Mouse (Mus musculus): ENCODE data around the gene Lsg1. TPM values are rescaled to one million over a fixed set of nuclear protein-coding genes. Genes with fewer than 3 reads are reported as not detected.

Lsg1 gene
- polyA plus RNA-seq, 1 experiment from 2014 or later = 54.5 TPM

DNA sequence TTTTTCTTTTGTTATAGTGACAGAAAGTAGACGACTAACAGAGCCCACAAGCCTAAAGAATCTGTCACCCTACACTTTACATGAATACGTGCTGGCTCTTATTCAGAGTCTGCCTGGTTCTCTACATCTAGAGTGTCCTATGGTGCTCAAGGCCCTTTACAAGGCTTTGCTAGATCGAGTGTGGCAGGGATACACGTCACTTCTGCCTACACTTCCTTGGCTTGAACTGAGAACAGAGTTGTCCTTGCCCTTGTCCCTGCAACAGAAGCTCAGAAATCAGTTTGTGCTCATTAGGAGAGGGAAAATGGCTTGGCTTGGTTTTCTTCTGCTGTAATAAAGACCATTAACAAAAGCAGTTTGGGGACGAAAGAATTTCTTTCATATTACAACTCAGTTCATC is 23.9 kb upstream of the Lsg1 start:
- Histone ChIP-seq H3K9me3 (no peaks in the 10 kb centered on the region), H3K4me2 (no peak overlapping the region), H3K36me3 (no peaks in the 10 kb centered on the region), H3K27ac (replicated peaks) (no peak overlapping the region), H3K27me3 (peaks cover 5% of the 10 kb centered on the region; the same call in 1 of the 2 replicates), H3K9ac (no peak overlapping the region), H3K4me3 (no peak overlapping the region), H3K4me1 (replicated peaks) (peaks cover 15% of the 10 kb centered on the region; the same call in 1 of the 2 replicates)
- no peak for ATAC-seq (ENCODE audit: low read depth)
- 84% methylated on average over 5 of the region's 5 CpGs for WGBS

DNA sequence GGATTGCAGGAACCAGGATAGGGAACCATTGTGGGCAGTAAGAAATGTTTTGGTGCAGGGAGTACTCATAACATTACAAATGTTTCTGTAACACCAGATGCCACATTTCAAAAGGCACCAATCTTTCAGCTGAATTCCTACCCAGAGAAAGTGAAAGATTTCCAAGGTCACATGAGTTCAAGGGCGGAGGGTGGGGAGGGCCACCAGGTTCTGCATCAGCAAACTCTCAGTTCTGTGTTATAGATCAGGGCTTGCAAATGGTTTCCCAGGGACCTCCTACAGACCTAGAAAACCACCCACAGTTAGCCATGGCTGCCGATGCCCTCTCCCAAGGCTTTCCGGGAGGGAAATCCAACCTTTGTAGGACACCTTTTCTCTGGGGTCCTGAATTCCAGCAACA is 20.5 kb upstream of the Lsg1 start:
- H3K4me2 ChIP-seq = no peak overlapping the region
- H3K4me3 ChIP-seq = no peak overlapping the region
- H3K27me3 ChIP-seq = peaks cover 5% of the 10 kb centered on the region; the same call in 1 of the 2 replicates
- peaks cover 25% of the 10 kb centered on the region for H3K4me1 ChIP-seq (replicated peaks)
- WGBS = 91% methylated on average over 3 of the region's 3 CpGs
- no peaks in the 10 kb centered on the region for H3K36me3 ChIP-seq
- H3K9ac ChIP-seq = no peak overlapping the region
- no peak overlapping the region for H3K27ac ChIP-seq (replicated peaks)
- no peak for ATAC-seq (ENCODE audit: low read depth)
- no peaks in the 10 kb centered on the region for H3K9me3 ChIP-seq

DNA sequence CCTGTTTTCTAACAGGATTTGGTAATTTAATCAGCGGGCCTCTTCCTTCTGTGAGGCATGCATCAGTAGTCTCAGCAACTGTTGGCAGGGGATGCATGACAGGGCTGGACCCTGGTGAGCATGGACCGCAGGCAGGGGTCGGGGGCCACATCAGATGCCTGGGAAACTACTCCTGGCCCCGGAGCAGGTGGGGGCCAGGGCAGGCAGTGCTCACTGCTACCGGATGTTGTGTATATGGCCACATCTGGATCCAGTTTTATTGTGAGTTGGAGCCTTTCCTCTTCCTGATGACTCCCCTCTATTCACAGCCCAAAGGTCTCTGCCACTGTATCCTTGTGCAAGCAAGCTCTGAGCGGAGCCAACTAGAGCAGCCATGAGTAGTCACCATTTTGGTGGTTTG is 18.1 kb upstream of the Lsg1 start:
- Histone ChIP-seq H3K27me3 (peaks cover 20% of the 10 kb centered on the region), H3K4me3 (no peak overlapping the region), H3K9me3 (no peaks in the 10 kb centered on the region), H3K9ac (no peak overlapping the region), H3K4me1 (replicated peaks) (peaks cover 48% of the 10 kb centered on the region), H3K27ac (replicated peaks) (no peak overlapping the region), H3K36me3 (no peaks in the 10 kb centered on the region), H3K4me2 (no peak overlapping the region)
- 69% methylated on average over 6 of the region's 6 CpGs for WGBS
- no peak for ATAC-seq (ENCODE audit: low read depth)

DNA sequence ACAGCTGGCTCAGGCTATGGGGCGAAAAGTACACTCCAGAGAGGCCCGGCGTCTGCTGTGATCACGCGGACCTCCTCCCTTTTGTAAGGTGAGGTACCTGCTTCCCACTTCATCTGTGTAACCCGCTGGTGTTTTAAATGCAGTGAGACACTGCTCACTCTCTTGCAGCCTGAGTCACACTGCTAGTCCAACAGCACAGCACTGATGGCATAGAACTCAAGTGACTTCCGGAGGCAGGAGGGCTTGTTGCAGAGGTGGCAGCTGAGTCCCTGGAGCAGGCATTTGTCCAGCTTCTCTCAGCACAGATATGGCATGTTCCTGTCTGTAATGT is 17.4 kb upstream of the Lsg1 start:
- ATAC-seq (ENCODE audit: low read depth) = no peak

DNA sequence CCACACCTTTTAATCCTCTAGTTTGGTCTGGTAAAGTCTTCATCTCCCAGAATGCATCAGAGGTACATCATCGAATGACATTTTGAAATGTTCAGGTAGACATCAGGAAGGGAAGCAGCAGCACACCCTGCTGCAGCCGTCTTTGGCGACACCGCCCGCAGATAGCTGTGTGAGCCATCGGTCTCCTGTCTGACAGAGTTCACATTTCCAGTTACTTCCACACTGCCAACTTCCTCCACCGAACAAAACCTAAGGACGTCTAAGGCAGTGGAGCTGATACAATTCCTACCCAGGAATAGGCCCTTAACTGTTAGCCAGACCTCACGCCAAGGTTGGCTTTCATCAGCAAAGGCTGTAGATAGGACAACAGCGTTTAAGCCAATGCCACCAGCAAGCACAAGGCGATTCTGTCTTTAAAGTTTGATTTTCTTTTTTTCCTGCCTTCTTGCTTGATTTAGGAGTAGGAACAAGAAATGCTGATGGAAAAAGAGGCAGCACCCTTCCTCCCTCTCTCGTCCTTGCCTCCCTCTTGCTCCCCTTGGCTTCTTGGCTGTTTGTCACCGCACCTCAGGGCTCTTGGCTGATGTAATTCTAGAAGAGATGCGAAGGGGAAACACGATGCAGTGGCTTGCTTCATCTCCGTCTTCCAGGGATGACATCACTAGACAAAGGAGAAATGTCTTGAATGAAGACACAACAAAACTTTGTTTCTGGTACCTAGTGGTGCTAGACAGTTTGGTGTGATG is 16.8 kb upstream of the Lsg1 start:
- Histone ChIP-seq H3K4me3 (no peak overlapping the region), H3K4me1 (replicated peaks) (peaks cover 59% of the 10 kb centered on the region), H3K27me3 (peaks cover 23% of the 10 kb centered on the region), H3K9me3 (no peaks in the 10 kb centered on the region), H3K27ac (replicated peaks) (no peak overlapping the region), H3K4me2 (no peak overlapping the region; the same call in 1 of the 2 replicates), H3K36me3 (no peaks in the 10 kb centered on the region), H3K9ac (no peak overlapping the region)
- no peak for ATAC-seq (ENCODE audit: low read depth)
- 75% methylated on average over 16 of the region's 16 CpGs for WGBS

More for the DNA sequence above, 17.4 kb upstream of the Lsg1 start:
- Histone ChIP-seq H3K4me1 (replicated peaks) (peaks cover 56% of the 10 kb centered on the region), H3K4me2 (no peak overlapping the region), H3K4me3 (no peak overlapping the region), H3K27me3 (peaks cover 23% of the 10 kb centered on the region), H3K9me3 (no peaks in the 10 kb centered on the region), H3K27ac (replicated peaks) (no peak overlapping the region), H3K9ac (no peak overlapping the region), H3K36me3 (no peaks in the 10 kb centered on the region)
- WGBS = 76% methylated on average over 7 of the region's 7 CpGs

DNA sequence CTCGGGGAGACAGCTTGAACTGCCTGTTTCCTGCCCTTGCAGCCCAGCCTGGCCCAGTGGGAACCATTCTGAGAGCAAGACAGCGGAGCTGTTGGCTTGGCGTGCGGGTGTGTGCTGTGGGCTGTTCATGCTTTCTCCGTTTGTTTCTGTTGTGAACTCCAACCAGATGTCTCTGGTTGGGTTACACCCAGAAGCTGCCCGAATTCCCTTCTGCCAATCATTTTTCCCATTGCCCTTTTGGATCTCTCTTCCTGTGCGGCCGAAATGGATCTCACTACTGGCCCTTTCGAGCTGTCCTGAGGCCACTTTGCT is 16.1 kb upstream of the Lsg1 start:
- H3K36me3 ChIP-seq = no peaks in the 10 kb centered on the region
- H3K4me1 ChIP-seq (replicated peaks) = peaks cover 61% of the 10 kb centered on the region
- H3K27ac ChIP-seq (replicated peaks) = peak overlapping the region; percentile 65; the same call in 1 of the 2 replicates
- ATAC-seq (ENCODE audit: low read depth) = no peak
- peak overlapping the region; percentile 95 for H3K4me2 ChIP-seq
- 0 out of 2 replicates have a peak overlapping the region, but pooled peaks have one; percentile 57 for H3K4me3 ChIP-seq
- 29% methylated on average over 9 of the region's 9 CpGs for WGBS
- peaks cover 23% of the 10 kb centered on the region for H3K27me3 ChIP-seq
- H3K9ac ChIP-seq = peak overlapping the region; percentile 47; the same call in 1 of the 2 replicates
- H3K9me3 ChIP-seq = no peaks in the 10 kb centered on the region

DNA sequence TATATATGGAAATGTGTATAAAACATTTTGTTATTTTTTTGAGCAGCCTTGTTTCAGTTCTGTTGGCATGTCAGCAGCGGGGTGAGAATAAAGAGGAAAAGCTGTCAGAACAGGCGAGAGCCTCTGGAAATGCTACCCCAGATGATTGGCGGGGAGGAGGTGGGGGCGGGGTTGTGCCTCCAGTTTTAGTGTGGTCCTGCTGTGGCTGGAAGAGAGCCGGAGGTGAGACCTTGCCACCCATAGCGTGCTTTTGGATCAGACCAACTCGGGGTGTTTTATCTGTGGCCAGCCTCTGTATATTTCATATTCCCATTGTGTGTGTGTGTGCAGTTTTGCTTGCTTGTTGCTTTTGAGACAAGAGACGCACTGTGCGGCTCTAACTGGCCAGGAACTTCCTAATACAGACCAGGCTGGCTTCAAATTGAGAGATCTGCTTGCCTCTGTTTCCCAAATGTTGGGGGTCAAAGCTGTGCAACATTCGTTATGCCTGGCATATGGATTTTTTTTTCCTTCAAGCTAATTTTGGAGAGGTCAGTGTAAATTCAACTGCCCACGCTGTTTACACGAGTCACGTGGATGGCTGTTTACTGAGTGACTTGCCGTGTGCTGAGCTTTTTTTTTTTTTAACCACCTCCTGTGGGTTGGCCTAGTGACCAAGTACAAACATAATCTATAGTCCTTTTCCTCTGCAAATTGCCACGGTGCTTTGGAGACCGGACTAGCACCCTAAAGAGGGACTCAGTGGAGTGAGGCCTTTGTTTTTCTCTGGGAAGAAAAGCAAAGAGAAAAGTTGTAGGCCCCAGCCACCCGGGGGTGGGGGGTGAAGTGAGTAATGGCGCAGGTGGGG is 15.5 kb upstream of the Lsg1 start:
- Histone ChIP-seq H3K27me3 (peaks cover 18% of the 10 kb centered on the region), H3K27ac (replicated peaks) (peak overlapping the region; percentile 65; the same call in 1 of the 2 replicates), H3K4me3 (peak overlapping the region; percentile 57), H3K9ac (peak overlapping the region; percentile 47), H3K9me3 (no peaks in the 10 kb centered on the region), H3K36me3 (no peaks in the 10 kb centered on the region), H3K4me1 (replicated peaks) (peaks cover 61% of the 10 kb centered on the region), H3K4me2 (peak overlapping the region; percentile 95)
- ATAC-seq (ENCODE audit: low read depth) = no peak
- WGBS = 18% methylated on average over 18 of the region's 18 CpGs

DNA sequence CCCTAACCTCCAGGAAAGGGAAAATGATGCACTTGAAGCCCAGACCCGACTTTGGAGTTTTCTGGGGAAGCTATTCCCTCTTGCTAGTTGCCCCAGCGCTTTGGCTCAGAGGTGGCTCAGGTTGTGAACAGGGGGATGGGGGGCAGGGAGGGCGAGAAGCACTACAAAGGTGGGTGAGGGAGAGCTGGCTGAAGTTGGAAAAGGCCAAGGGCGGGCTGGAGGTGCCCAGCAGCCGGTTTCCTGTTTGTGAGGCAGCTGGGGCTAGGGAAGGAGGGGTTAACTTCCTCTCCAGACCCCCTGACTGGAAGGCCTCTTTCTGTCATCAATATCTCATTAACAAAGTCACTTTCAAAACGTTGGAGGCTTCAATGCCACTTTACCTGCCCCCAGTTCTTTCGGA is 14.6 kb upstream of the Lsg1 start:
- Histone ChIP-seq H3K4me1 (replicated peaks) (peaks cover 68% of the 10 kb centered on the region), H3K9me3 (no peaks in the 10 kb centered on the region), H3K9ac (peak overlapping the region; percentile 73), H3K27ac (replicated peaks) (peak overlapping the region; percentile 71), H3K27me3 (peaks cover 18% of the 10 kb centered on the region), H3K4me2 (peak overlapping the region; percentile 95), H3K36me3 (no peaks in the 10 kb centered on the region), H3K4me3 (peak overlapping the region; percentile 57)
- ATAC-seq (ENCODE audit: low read depth) = no peak
- 13% methylated on average over 7 of the region's 7 CpGs for whole genome bisulfite sequencing

DNA sequence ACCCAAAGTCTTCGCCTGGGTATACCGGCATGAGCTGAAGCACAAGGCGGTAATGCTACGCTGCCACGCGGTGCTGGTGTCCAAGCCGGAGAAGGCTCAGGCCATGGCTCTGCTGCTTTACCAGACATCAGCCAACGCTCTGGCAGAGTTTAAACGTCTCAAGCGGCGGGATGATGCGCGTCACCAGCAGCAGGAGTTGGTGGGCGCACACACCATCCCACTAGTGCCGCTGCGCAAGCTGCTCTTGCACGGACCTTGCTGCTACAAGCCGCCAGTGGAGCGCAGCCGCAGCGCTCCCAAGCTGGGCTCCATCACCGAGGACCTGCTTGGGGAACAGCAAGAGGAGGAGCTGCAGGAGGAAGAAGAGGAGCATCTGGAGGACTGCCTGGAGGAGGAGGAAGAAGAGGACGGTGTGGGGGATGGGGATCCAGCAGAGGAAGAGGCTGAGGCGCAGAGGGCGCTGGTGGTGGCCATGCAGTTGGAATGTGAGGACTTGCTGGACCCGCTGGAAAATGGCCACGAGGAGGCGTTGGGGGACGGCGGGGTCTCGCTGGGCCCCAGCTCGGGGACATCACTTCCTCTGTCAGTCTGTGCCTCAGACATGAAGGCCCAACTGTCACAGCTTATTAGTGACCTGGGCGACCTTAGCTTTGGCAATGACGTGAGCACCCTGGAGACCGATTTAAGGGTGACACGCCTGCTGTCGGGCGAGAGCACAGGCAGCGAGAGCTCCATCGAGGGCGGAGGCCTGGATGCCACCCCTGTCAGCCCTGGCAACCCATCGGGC is 13.8 kb upstream of the Lsg1 start:
- Histone ChIP-seq H3K4me2 (peak overlapping the region; percentile 95), H3K27ac (replicated peaks) (peak overlapping the region; percentile 71), H3K4me1 (replicated peaks) (peaks cover 74% of the 10 kb centered on the region), H3K36me3 (no peaks in the 10 kb centered on the region), H3K9ac (peak overlapping the region; percentile 73), H3K9me3 (no peaks in the 10 kb centered on the region), H3K4me3 (peak overlapping the region; percentile 57), H3K27me3 (peaks cover 18% of the 10 kb centered on the region)
- no peak for ATAC-seq (ENCODE audit: low read depth)
- 9% methylated on average over 42 of the region's 42 CpGs for WGBS

DNA sequence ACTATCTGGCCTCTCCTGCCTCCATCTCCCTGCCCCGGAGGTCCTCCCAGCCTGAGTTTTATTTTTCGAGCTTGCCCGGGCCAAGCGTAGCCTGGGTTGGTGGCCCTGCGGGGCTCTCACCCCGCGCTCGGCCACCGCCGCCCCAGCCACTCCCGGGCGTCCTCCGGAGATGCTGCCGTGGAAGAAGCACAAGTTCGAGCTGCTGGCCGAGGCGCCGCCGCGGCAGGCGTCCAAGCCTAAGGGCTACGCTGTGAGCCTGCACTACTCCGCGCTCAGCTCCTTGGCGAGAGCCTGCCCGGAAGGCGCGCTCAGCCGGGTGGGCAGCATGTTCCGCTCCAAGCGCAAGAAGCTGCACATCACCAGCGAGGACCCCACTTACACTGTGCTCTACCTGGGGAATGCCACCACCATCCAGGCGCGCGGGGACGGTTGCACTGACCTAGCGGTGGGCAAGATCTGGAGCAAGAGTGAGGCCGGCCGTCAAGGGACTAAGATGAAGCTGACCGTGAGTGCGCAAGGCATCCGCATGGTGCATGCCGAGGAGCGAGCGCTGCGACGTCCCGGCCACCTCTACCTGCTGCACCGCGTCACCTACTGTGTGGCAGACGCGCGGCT is 13.1 kb upstream of the Lsg1 start:
- H3K27ac ChIP-seq (replicated peaks) = peak overlapping the region; percentile 71
- WGBS = under 1% methylated on average over 53 of the region's 53 CpGs
- H3K9me3 ChIP-seq = no peaks in the 10 kb centered on the region
- peaks cover 23% of the 10 kb centered on the region for H3K27me3 ChIP-seq
- peak overlapping the region; percentile 57 for H3K4me3 ChIP-seq
- ATAC-seq (ENCODE audit: low read depth) = peak; percentile 36; the same call in 1 of the 2 replicates
- H3K36me3 ChIP-seq = no peaks in the 10 kb centered on the region
- peak overlapping the region; percentile 73 for H3K9ac ChIP-seq
- peaks cover 72% of the 10 kb centered on the region for H3K4me1 ChIP-seq (replicated peaks)
- H3K4me2 ChIP-seq = peak overlapping the region; percentile 95

DNA sequence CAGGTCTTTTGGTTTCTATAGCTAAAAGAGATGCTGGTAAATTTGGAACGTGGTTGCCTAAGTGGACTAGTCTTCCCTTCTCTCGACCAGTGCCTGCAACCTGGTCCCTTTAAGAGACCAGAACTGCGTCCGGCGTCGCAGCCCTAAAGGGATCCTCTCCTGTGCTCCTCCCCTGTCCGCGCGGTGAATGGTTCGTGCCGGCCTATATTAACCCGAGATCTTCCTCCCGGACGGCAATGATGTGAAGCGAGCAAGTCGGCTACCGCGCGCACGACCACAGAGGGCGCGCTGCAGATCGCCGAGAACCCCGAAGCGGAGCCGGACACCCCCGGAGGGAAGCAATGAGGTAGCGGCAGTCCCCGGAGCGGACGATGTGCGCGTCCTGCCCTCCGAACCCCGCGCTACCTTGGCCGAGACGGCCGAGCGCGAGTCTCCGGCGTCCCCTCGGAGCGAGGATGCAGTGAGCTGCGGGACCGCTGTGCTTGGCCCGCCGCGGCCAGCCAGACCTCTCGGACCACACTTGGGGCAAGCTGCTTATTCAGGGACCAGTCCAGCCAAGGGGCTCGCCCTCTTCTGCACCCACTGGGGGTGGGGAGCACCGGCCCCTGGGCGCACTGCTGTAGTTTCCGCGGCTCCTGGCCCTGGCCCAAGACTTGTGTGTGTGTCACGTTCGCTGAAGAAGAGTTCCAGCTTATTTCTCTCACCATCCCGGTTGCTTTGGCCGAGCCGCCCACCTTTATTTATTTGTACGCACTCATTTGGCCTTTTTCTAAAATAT is 12.3 kb upstream of the Lsg1 start, which contains the start of gene Fam43a:
Fam43a (plus strand) TSS at position 233 of the 778 bp plus-strand sequence.
- Histone ChIP-seq H3K4me1 (replicated peaks) (peaks cover 63% of the 10 kb centered on the region), H3K36me3 (no peaks in the 10 kb centered on the region), H3K9me3 (no peaks in the 10 kb centered on the region), H3K9ac (peak within 1 kb of the TSS; percentile 73), H3K4me2 (peak within 1 kb of the TSS; percentile 95), H3K27ac (replicated peaks) (peak within 1 kb of the TSS; percentile 71), H3K4me3 (peak within 1 kb of the TSS; percentile 57), H3K27me3 (peaks cover 23% of the 10 kb centered on the region)
- peak; percentile 64 for ATAC-seq (ENCODE audit: low read depth)
- under 1% methylated on average over 63 of the region's 63 CpGs for WGBS
